Mouse (Mus musculus) intestine, embryonic 15.5 days (tissue): ENCODE results near the gene Nans. TPM values are rescaled to one million over a fixed set of nuclear protein-coding genes. Genes with fewer than 3 reads are reported as not detected.

ENCODE experiments used
- ATAC-seq: fragments of 200-750 bp; cut with Nextera tagmentation; 2 replicates; pipeline ENCODE4 v1.8.0; 2017; ENCODE audit warnings: moderate TSS enrichment, moderate library complexity
- H3K27ac ChIP-seq: fragments of 300-500 bp; sonication (generic); 2 replicates; pipeline ENCODE4 v1.5.1; 2015; ENCODE audit warnings: mild to moderate bottlenecking, inconsistent platforms
- H3K27me3 ChIP-seq: fragments of 300-500 bp; sonication (generic); replicated peaks from 2 replicates; pipeline ENCODE4 v1.6.1; 2015; ENCODE audit warnings: inconsistent platforms
- H3K36me3 ChIP-seq: fragments of 300-500 bp; sonication (generic); 2 replicates; pipeline ENCODE4 v1.6.1; 2015; ENCODE audit warnings: inconsistent platforms
- H3K4me1 ChIP-seq: fragments of 300-500 bp; sonication (generic); replicated peaks from 2 replicates; pipeline ENCODE4 v1.6.1; 2015; ENCODE audit warnings: inconsistent platforms
- H3K4me2 ChIP-seq: fragments of 300-500 bp; sonication (generic); replicated peaks from 2 replicates; pipeline ENCODE4 v1.6.1; 2015; ENCODE audit warnings: mild to moderate bottlenecking, inconsistent platforms
- H3K4me3 ChIP-seq: fragments of 300-500 bp; sonication (generic); replicated peaks from 2 replicates; pipeline ENCODE4 v1.5.1; 2015; ENCODE audit warnings: inconsistent platforms
- H3K9ac ChIP-seq: fragments of 300-500 bp; sonication (generic); 2 replicates; pipeline ENCODE4 v1.6.1; 2015; ENCODE audit warnings: inconsistent platforms
- H3K9me3 ChIP-seq: fragments of 300-500 bp; sonication (generic); 2 replicates; pipeline ENCODE4 v1.6.1; 2016; ENCODE audit warnings: inconsistent platforms
- WGBS: fragments of 180-500 bp; shearing (Covaris S2); methylation state at CpG from one replicate; pipeline ENCODE4 v1.1.7; 2015; 5-methylcytosine and 5-hydroxymethylcytosine counted together
- polyA plus RNA-seq: library from polyadenylated mRNA; unstranded; fragments of >200 nt; fragmentation: Nextera tagmentation; extraction: Ambion mirVana; gene quantifications from 2 replicates; pipeline ENCODE4 v1.2.1, GENCODE M21; 2015

The Nans gene
- polyA plus RNA-seq, 1 experiment from 2014 or later = 102 TPM

DNA sequence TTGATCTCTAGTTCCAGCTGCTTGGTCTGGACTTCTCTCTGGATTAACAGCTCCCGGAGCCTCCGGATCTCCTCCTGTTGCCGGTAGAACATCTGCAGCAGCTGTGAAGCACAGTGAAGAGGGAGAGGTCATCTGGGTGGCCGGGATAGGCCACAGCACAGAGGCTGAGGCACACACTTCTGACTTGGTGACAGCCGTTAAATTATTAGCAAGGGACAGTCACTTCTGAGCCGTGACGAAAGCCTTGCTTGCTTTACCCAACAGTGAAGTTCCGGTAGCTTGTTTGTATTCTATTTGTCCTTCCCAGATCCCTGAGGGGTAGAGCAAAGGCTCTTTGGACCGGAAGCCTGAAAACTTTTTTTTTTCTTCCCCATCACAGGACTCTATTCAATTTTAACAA is 50.1 kb downstream of the Nans start:
- H3K4me1 ChIP-seq = peaks cover 6% of the 10 kb centered on the region
- H3K4me3 ChIP-seq = no peak overlapping the region
- WGBS = 63% methylated on average over 9 of the region's 9 CpGs
- no peak overlapping the region for H3K4me2 ChIP-seq
- no peaks in the 10 kb centered on the region for H3K9me3 ChIP-seq
- peaks cover 11% of the 10 kb centered on the region; the same call in 1 of the 2 replicates for H3K27me3 ChIP-seq
- no peak for ATAC-seq
- H3K36me3 ChIP-seq = no peaks in the 10 kb centered on the region
- H3K27ac ChIP-seq = no peak overlapping the region
- H3K9ac ChIP-seq = no peak overlapping the region

DNA sequence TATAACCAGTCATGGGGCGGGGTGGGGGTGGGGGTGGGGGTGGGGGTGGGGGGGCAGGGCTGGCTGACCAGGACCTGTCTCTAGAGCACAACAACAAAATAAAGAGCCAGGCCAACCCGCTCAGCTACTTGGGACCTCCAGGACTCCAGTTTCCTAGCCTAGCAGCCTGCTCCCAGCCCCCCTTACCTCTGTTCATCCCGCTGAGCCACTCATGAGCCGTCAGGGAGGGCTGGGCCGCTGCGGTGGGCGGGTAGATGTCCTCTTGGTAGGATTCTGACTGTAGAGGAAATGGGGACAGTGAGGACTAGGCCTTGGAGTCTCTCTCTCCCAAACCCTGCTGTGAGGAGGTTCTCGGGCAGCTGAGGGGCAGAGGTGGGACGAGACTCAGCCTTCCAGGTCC is 52.7 kb downstream of the Nans start:
- H3K36me3 ChIP-seq = no peaks in the 10 kb centered on the region
- 63% methylated on average over 9 of the region's 9 CpGs for WGBS

DNA sequence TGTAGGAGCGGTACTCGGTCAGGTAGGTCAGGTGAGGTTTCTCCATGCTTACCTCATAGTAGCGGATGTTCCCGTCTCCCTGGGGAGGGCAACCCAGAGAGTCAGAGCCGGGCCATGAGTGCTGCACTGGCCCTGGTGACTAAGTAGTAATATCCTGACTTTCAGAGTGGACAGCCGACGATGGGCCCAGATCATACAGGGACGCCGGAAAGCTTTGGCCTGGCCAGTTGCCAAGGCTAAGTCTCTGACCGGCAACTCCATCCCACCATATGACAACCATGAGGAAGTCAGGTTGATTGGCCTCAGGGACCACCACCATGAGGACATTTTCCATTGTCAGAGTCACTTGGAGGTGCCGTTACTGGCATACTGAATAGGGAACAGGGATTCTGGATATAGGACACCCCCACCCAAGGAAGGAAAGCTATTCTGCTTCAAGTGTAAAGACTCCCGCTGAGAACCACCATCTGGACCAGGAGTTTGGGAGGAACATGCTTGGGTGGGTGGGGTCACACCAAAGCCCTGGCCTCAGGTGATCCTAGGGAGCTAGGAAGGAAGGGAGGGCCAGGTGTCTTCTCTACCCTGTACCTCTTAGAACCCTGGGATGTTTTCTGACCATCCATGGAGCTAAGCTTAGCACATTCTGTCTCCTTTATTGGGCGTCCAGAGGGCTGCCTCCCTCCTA is 54.5 kb downstream of the Nans start:
- 87% methylated on average over 13 of the region's 13 CpGs for WGBS
- no peak for ATAC-seq

More for the DNA sequence above, 52.7 kb downstream of the Nans start:
- no peaks in the 10 kb centered on the region for H3K9me3 ChIP-seq
- no peak overlapping the region for H3K4me3 ChIP-seq
- no peak for ATAC-seq
- no peak overlapping the region for H3K4me2 ChIP-seq
- no peak overlapping the region for H3K9ac ChIP-seq
- H3K27ac ChIP-seq = no peak overlapping the region
- no peaks in the 10 kb centered on the region for H3K27me3 ChIP-seq
- H3K4me1 ChIP-seq = no peaks in the 10 kb centered on the region

DNA sequence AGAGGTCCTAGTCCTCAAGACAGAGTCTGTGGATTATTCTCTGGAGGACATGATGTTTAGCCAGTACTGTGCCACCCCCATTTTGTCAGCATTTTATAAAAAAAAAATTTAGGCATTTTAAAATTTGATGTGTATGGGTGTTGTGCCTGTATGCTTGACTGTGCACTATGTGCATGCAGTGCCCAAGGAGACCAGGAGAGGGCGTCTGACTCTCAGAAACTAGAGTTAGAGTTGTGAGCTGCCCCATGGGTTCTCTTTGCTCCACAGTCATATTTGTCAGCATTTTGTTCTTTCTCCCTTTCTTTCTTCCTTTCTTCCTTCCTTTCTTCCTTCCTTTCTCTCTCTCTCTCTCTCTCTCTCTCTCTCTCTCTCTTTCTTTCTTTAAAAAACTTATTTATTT is 55.3 kb downstream of the Nans start:
- H3K4me3 ChIP-seq = no peak overlapping the region
- no peaks in the 10 kb centered on the region for H3K9me3 ChIP-seq
- no peak overlapping the region for H3K27ac ChIP-seq
- H3K27me3 ChIP-seq = no peaks in the 10 kb centered on the region
- H3K9ac ChIP-seq = no peak overlapping the region
- H3K4me2 ChIP-seq = no peak overlapping the region
- no peaks in the 10 kb centered on the region; the same call in 1 of the 2 replicates for H3K36me3 ChIP-seq
- 23% methylated on average over 1 of the region's 1 CpGs for WGBS
- ATAC-seq = no peak
- no peaks in the 10 kb centered on the region for H3K4me1 ChIP-seq

More for the DNA sequence above, 54.5 kb downstream of the Nans start:
- Histone ChIP-seq H3K4me3 (no peak overlapping the region), H3K27ac (no peak overlapping the region), H3K36me3 (no peaks in the 10 kb centered on the region; the same call in 1 of the 2 replicates), H3K4me2 (no peak overlapping the region), H3K9me3 (no peaks in the 10 kb centered on the region), H3K4me1 (no peaks in the 10 kb centered on the region), H3K27me3 (no peaks in the 10 kb centered on the region), H3K9ac (no peak overlapping the region)

GRCm38 (mm10) chr4:46545498-46545897 is 56.5 kb downstream of the Nans start:
- 7% methylated on average over 9 of the region's 9 CpGs for WGBS
- H3K4me3 ChIP-seq = no peak overlapping the region
- no peaks in the 10 kb centered on the region for H3K9me3 ChIP-seq
- H3K4me2 ChIP-seq = no peak overlapping the region
- ATAC-seq = peak; percentile 80
- H3K27ac ChIP-seq = no peak overlapping the region
- H3K36me3 ChIP-seq = no peaks in the 10 kb centered on the region; the same call in 1 of the 2 replicates
- no peaks in the 10 kb centered on the region for H3K27me3 ChIP-seq
- H3K4me1 ChIP-seq = no peaks in the 10 kb centered on the region
- H3K9ac ChIP-seq = no peak overlapping the region

DNA sequence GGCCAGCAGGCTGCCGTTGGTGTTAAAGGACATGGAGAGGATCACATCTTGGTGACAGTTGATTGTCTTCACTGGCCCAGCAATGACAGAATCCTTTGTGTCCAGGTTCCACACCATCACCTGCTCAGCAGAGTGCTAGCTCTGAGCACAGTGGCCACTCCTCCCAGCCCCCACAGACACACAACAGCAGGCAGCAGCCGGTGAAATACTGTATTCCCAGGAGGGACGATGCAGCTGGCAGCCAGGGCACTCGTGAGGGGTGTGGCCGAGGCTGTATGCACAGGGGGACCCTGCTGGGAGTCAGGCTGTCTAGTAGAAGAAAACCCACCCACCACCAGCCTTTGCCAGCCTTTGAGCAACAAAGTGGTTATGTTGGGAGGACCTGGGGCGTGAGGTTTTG is 57.7 kb downstream of the Nans start:
- ATAC-seq = no peak
- H3K4me1 ChIP-seq = no peaks in the 10 kb centered on the region
- no peak overlapping the region for H3K4me3 ChIP-seq
- no peaks in the 10 kb centered on the region for H3K9me3 ChIP-seq
- H3K27ac ChIP-seq = no peak overlapping the region
- no peaks in the 10 kb centered on the region for H3K27me3 ChIP-seq
- 45% methylated on average over 6 of the region's 6 CpGs for WGBS
- H3K4me2 ChIP-seq = no peak overlapping the region
- no peaks in the 10 kb centered on the region; the same call in 1 of the 2 replicates for H3K36me3 ChIP-seq
- H3K9ac ChIP-seq = no peak overlapping the region

- H3K27me3 ChIP-seq = no peaks in the 10 kb centered on the region
- peaks cover 10% of the 10 kb centered on the region; the same call in 1 of the 2 replicates for H3K4me1 ChIP-seq
- no peak overlapping the region for H3K9ac ChIP-seq
- 80% methylated on average over 10 of the region's 10 CpGs for WGBS
- H3K36me3 ChIP-seq = no peaks in the 10 kb centered on the region; the same call in 1 of the 2 replicates
- H3K9me3 ChIP-seq = no peaks in the 10 kb centered on the region
- H3K4me3 ChIP-seq = no peak overlapping the region
- no peak overlapping the region for H3K4me2 ChIP-seq
- no peak overlapping the region for H3K27ac ChIP-seq
- ATAC-seq = no peak
Observed at GRCm38 (mm10) chr4:46549979-46550378, 60.9 kb downstream of the Nans start.

DNA sequence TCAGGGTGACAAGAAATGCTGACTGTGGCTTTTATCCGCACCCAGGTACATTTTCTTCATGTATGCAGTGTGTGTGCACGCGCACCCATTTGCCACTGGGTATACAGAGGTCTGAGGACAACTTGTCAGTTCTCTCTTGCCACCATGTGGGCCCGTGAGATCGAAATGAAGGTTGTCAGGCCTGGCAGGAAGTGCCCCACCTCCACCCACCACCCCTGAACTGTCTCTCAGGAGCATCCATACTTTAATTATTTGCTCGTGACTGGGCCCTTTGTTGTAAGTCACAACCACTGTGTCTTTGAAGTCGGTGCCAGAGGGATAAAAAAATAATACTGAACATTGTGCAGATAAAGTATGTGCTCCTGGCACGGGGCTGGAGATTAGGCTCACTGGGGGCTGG is 61.4 kb downstream of the Nans start:
- Histone ChIP-seq H3K9ac (no peak overlapping the region), H3K27me3 (no peaks in the 10 kb centered on the region), H3K9me3 (no peaks in the 10 kb centered on the region), H3K36me3 (no peaks in the 10 kb centered on the region; the same call in 1 of the 2 replicates), H3K4me3 (no peak overlapping the region), H3K4me1 (peaks cover 10% of the 10 kb centered on the region; the same call in 1 of the 2 replicates), H3K27ac (no peak overlapping the region), H3K4me2 (no peak overlapping the region)
- 74% methylated on average over 8 of the region's 8 CpGs for WGBS
- ATAC-seq = no peak

Other genes with a start within 250 kb of the Nans start
- gene Foxe1, start 145.6 kb upstream of the Nans start, polyA plus RNA-seq = not detected in 2 replicates
- 11.2 and 11.5 TPM in 2 replicates for gene Trmo, start 99.8 kb upstream of the Nans start, polyA plus RNA-seq
- 4.8 and 6.4 TPM in 2 replicates for gene Hemgn, start 75.7 kb upstream of the Nans start, polyA plus RNA-seq
- gene Anp32b, start 38.3 kb upstream of the Nans start, polyA plus RNA-seq = 260 and 262 TPM in 2 replicates
- 11.4 and 12.6 TPM in 2 replicates for gene Trim14, start 46.9 kb downstream of the Nans start, polyA plus RNA-seq
- 66.0 and 68.3 TPM in 2 replicates for gene Coro2a, start 113.0 kb downstream of the Nans start, polyA plus RNA-seq
- 6.0 and 6.3 TPM in 2 replicates for gene Tbc1d2, start 161.0 kb downstream of the Nans start, polyA plus RNA-seq